Mouse (Mus musculus) spleen, adult 2 months (tissue): ENCODE data around the gene Etv3.

ENCODE experiments used
- CTCF ChIP-seq: fragments of 200-500 bp; IDR thresholded peaks from 2 replicates; pipeline ENCODE4 v1.5.1; 2011; ENCODE audit warnings: mild to moderate bottlenecking, inconsistent platforms; ENCODE audit not compliant: insufficient read depth, insufficient read length, insufficient replicate concordance; ENCODE audit errors: extremely low read depth
- POLR2A ChIP-seq: fragments of 200-500 bp; IDR thresholded peaks from 2 replicates; pipeline ENCODE4 v1.6.1; 2011; ENCODE audit warnings: low read depth, low read length, inconsistent platforms

- peak; percentile 77; the same call in 1 of the 2 replicates for TF ChIP-seq CTCF
- no peak for TF ChIP-seq POLR2A
Observed at GRCm38 (mm10) chr3:87499072-87499471, 26.1 kb upstream of the Etv3 start.
